Mouse (Mus musculus) kidney, adult 10 weeks (tissue): ENCODE data around the gene Tmem161a. TPM values are rescaled to one million over a fixed set of nuclear protein-coding genes. Genes with fewer than 3 reads are reported as not detected.

Experiments
- polyA plus RNA-seq: library from polyadenylated mRNA; stranded (reverse); fragments of 350-450 nt; fragmentation: Illumina TruSeq; extraction: RNeasy Lipid Tissue Mini Kit (QIAGEN cat#74804); gene quantifications from one replicate; pipeline ENCODE4 v1.2.3, GENCODE M21; 2014; ENCODE audit warnings: low read depth, low replicate concordance

The Tmem161a gene
- 4.8 TPM for polyA plus RNA-seq

DNA sequence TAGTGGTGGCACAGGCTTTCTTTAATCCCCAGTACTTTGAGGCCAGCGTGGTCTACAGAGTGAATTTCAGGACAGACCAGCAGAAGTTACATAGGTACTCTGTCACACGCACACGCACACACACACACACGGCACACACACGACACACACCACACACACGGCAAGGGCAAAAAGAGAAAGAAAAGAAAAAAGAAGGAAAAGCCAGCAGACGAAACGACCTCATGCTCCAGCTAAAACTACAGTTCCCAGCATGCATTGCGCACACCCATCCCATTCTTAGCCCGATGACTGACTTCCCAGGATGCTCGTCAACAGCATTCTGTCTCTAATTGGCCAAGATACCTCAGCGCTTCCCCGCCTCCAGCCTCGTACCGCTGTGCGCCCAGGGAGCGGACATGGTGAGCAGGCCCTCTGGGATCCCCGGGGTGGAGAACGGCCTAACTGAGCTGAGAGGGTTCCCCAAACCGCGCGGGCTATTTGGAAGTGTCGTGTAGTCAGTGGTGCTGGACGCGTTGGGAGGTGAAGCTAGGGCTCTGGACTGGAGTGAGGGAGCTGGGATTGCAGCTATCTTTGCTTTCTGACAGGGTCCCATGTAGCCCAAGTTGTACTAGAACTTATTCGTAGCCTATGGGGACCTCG is at the start of gene Tmem161a:
TSS of gene Tmem161a (plus strand) at position 314 of the 639 bp plus-strand sequence.

DNA sequence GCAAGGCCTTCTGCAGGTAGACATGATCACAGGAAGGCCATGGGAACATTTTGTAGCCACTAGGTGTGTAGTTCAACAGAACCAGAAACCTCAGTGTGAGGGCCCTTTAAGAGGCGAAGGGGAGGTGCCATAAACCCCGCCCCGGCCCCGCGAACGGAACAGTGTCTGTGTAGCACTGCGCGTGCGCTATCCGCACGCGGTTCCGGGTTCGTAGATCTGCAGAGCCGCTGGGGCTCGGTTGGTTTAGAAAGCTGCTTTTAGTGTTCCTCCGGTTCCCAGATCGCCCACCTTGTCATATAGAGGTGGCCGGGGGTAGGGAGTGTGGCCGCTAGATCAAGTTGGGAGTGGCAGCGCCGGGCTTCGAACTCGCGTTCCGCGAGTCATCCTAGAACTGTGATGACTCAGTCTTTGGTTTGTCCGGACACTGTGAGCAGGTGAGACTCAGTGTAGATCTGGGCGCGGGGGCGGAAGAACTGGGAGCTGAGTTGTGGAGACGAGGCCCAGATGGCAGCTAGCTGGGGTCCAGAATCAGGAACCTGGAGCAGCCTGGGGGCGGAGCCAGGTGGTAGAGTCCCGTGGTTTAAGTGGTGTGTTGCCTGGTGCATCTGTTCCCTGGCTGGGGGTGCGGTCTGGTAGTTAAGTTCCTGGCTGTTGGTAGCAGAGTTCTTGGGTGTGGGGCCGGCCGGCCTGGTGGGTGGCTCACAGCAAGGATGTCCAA is 40.8 kb upstream of the Tmem161a start, which contains the start of gene Nr2c2ap:
TSS of gene Nr2c2ap (plus strand) at position 168 of the 718 bp plus-strand sequence.

DNA sequence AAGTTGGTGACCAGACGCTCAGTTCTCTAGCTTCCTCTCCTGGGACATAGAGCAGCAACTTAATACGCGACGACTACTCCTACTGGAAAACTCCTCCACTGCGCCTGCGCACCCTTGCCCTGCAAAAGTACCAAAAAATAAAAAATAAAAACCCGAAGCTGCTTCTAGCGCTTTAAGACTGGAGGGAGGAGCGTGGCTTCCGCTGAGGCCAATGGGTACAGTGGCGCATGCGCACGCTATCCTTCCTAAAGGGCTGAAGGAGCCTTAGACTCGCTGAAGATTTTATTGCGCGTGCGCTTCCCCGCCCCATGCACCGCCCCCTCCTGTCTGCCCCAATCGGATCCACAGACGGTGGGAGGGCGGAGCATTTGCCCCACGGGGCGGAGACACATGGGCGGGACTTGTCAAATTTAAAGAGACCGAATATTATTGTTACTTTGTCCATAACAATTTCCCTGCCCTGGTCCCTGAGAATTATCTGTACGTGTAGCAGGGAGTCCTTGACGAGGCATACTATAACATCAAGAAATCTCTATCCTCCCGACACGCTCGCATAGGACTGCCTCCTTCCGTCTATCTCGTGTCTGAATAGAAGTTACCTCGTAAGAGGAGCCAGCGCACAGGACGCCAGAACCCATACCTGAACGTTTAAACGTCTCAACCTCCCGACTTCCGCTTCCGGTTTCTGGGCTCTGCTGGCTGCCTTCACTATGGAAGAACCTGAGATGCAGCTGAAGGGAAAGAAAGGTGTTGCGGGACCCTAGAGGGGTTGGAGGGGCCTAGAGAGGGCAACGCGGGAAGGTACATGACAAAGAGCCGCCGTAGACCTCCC is 32.9 kb upstream of the Tmem161a start, which contains the start of the genes Rfxank, Borcs8 and Mef2b:
TSS of gene Rfxank (minus strand) at position 129 of the 832 bp plus-strand sequence.
TSS of gene Borcs8 (plus strand) at position 474 of the 832 bp plus-strand sequence.
TSS of gene Mef2b (plus strand) at position 686 of the 832 bp plus-strand sequence.

DNA sequence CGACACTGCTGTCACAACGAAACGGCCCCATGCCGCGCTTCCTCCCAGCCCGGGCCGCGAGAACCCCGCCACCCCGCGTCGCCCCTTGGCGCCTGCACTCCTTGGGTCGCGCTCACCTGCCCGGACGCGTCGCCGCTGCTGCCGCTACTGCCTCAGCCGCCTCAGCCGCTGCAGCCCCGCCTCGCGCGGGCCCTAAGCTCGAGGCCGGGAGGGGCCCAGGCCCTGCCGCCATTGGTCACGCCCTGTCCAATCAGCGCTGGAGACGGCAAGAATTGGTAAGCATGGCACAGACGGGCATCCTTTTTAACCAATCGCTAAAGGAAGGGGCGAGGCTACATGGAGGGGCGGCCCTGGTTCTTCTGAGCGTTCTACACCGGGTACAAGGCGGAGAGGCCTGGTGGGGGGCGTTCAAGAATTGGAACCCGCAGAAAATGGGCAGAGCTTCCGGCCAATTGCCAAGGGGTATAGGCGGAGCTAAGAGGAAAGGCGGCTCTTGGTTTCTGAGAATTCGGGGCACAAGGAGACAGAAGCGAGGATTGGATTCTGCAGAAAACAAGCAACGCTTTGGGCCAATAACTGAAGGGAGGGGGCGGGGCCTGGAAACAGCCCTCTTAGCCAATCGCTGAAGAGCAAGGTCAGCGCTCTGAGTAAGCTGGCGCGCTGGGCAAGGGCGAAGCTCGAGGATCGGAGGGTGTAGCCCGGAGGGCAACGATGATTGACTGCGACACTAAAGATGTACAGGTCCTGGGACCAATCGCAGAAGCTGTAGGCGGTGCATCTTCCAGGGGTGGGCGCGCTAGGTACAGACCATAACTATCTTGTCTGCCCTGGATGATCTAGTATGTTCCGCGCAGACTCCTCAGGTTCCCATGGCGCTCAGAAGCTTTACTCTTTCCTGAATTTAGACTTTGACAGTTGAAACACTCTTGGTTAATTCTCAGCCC is 40.2 kb downstream of the Tmem161a start, which contains the start of gene Slc25a42:
TSS of gene Slc25a42 (minus strand) at position 194 of the 944 bp plus-strand sequence.

Other genes starting within 250 kb of the Tmem161a start
- 5.7 TPM for gene Gatad2a, start 176.0 kb upstream of the Tmem161a start, polyA plus RNA-seq
- gene Mau2, start 129.6 kb upstream of the Tmem161a start, polyA plus RNA-seq, result 7.8 TPM
- 4.8 TPM for gene Sugp1, start 129.5 kb upstream of the Tmem161a start, polyA plus RNA-seq
- gene Tm6sf2, start 99.4 kb upstream of the Tmem161a start, polyA plus RNA-seq, result 2.3 TPM
- gene Hapln4, start 88.9 kb upstream of the Tmem161a start, polyA plus RNA-seq, result not detected
- not detected for gene Ncan, start 51.5 kb upstream of the Tmem161a start, polyA plus RNA-seq
- 1.2 TPM for gene Nr2c2ap, start 41.0 kb upstream of the Tmem161a start, polyA plus RNA-seq
- 0.81 TPM for gene Rfxank, start 33.2 kb upstream of the Tmem161a start, polyA plus RNA-seq
- gene Borcs8, start 32.9 kb upstream of the Tmem161a start, polyA plus RNA-seq, result 9.1 TPM
- gene Mef2b, start 32.6 kb upstream of the Tmem161a start, polyA plus RNA-seq, result not detected
- gene Slc25a42, start 39.9 kb downstream of the Tmem161a start, polyA plus RNA-seq, result 4.1 TPM
- 3.2 TPM for gene Sugp2, start 61.9 kb downstream of the Tmem161a start, polyA plus RNA-seq
- gene Armc6, start 62.1 kb downstream of the Tmem161a start, polyA plus RNA-seq, result 0.93 TPM
- gene Homer3, start 110.5 kb downstream of the Tmem161a start, polyA plus RNA-seq, result not detected
- gene Ddx49, start 130.1 kb downstream of the Tmem161a start, polyA plus RNA-seq, result 2.9 TPM
- 0.65 TPM for gene Cope, start 130.2 kb downstream of the Tmem161a start, polyA plus RNA-seq
- not detected for gene Cers1, start 143.4 kb downstream of the Tmem161a start, polyA plus RNA-seq
- not detected for gene Gdf1, start 157.5 kb downstream of the Tmem161a start, polyA plus RNA-seq
- gene Upf1, start 180.9 kb downstream of the Tmem161a start, polyA plus RNA-seq, result 1.9 TPM
- gene Comp, start 201.2 kb downstream of the Tmem161a start, polyA plus RNA-seq, result not detected